Mouse (Mus musculus) lung, adult 2 months (tissue): ENCODE results near the gene Palld.

Source experiments
- CTCF ChIP-seq: fragments of 200-500 bp; IDR thresholded peaks from 2 replicates; pipeline ENCODE4 v1.5.1; 2011; ENCODE audit warnings: mild to moderate bottlenecking, low read length, control low read depth; ENCODE audit not compliant: insufficient read depth
- POLR2A ChIP-seq: fragments of 200-500 bp; IDR thresholded peaks from 2 replicates; pipeline ENCODE4 v1.6.1; 2011; ENCODE audit warnings: low read depth, mild to moderate bottlenecking, control low read depth, low read length, borderline replicate concordance; ENCODE audit errors: extremely low read depth

GRCm38 (mm10) chr8:61771328-61771727 lies 131.2 kb downstream of the Palld start:
- TF ChIP-seq POLR2A (no peak), CTCF (no peak)
